Mouse (Mus musculus) frontal cortex, postnatal 25 days (tissue): ENCODE measurements around the gene Susd6.
"Not testable (repeated sequence)": the region's sequence is repeated elsewhere in the genome, so short reads cannot be mapped to it uniquely, and the experiment has no call there.

Experiments used
- DNase-seq, 2 experiments: peaks; one replicate each; pipeline ENCODE4 v3.0.0; 2022; ENCODE audit warnings: low spot score in 2 of 2

Susd6 gene

DNA sequence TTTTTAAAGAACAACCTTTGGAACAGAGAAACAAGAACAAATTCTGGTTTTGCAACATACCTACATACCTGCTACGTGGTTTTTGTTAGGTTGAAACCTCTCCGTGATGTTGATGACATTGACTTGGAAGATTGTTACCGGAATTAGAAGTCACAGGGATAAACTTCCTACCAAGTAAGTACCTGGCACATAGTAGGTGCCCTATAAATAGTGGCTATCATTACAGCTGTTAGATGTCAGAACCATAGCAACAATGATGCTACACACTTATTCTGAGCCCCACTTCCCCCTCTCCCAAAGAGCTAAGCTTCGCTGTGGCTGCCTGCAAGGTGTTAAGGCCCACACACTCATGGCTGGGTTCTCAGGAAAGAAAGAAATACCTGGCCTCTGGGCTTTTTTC lies 4.7 kb upstream of the Susd6 start:
- no peak for DNase-seq

DNA sequence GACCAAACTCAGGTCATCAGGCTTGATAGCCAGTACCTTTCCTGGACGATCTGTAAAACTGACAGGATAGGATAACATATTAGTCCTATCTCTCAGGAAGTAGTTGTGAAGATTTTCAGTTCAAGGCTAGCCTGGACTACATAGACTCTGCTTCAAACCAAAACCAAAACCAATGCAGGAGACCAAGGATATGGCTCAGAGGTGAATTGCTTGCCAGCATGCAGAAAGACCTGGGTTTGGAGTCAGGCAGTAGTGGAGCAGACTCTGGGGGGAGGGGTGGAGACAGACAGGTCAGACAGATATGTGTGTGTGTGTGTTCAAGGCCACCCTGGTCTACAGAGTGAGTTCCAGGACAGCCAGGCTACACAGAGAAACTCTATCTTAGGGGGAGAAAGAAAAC lies 3.7 kb upstream of the Susd6 start:
- DNase-seq: no peak

DNA sequence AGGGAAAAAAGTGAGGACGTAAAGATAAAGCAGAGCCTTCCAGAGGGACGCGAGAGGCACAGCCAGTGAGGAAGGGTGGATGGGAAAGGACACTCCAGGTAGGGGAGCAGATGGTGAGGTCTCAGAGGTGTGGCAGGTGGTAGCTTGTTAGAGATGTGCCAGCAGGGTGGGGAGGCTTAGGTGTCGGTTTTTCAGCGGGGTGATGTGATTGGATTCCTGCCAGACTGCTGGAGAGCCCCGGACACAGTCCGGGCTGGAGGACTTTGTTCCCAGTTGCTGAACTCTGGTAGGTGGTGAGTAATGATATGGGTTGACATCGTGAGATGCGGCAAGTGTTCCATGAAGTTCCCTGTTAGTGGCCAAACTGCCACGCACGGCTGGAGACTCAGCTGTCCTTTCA lies 2.7 kb upstream of the Susd6 start:
- DNase-seq: no peak

DNA sequence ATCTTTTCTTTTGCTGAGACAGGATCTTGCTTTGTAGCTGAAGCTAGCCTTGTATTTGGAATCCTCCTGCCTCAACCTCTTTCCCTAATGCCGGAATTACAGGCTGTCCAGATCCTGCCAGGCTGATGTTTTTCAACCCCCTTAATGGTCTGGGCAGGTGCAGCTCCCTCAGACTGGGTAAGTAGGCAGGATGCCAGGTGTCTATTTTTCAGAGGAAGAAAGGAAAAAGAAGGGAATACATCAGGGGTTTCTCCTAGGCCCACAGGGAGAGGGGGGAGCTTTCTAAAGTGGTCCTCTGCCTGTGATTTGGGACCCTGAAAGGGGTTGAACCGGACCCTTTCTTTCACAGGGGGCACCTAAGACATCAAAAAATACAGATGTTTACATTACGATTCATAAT lies 2.1 kb upstream of the Susd6 start:
- DNase-seq: no peak

DNA sequence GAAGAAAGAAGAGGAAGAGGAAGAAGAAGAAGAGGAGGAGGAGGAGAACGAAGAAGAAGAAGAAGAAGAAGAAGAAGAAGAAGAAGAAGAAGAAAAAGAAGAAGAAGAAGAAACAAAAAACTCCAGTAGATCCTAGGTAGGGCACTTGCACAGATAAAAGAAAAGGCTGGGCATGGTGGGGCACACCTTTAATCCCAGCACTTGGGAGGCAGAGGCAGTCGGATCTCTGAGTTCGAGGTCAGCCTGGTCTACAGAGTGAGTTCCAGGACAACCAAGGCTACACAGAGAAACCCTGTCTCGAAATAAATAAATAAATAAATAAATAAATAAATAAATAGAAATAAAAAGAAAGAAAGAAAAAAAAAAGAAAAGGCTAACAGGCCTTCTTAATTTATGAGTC lies 1.0 kb upstream of the Susd6 start:
- DNase-seq: not testable (repeated sequence)

DNA sequence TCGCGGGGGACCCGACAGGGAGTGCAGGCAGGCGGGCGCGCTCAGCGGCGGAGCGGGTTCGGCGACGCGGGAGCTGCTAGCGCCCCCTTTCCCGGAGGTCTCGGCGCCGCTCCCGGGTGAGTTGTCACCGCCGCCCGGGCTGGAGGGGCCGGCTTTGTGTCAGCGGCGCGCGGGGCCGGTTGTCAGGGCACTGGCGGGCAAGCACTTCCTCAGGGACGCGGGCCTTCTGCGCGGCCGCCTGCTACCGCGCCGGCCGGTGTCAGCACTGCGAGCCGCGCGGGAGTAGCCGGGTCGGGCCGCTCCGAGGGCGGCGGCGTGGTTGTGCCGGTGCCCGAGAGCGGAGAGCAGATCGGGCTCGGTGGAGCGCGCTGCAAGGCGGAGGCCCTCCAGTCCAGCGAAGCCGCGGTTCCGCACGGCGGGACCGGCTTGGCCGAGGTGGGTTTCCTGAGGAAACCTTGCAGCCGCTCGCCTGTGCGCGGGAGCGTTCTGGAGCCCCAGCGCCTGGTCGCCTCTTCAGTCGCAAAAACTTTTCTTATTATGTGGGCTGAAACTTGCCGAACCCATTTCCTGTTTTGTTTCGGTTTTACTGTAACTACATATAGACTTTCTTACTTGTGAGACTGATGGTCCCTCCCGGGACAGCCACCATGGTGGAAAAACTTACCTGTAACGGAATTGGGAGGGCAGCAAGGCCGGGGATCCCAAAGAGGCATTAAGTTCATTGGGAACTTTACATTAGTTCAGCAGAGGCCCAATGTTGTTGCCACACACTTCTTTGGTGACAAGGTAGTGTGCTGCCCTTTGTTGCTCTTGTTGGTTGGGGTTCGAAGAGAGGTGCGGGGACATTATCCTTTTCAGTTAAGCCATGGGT lies 625 bp downstream of the Susd6 start:
- DNase-seq: no peak

DNA sequence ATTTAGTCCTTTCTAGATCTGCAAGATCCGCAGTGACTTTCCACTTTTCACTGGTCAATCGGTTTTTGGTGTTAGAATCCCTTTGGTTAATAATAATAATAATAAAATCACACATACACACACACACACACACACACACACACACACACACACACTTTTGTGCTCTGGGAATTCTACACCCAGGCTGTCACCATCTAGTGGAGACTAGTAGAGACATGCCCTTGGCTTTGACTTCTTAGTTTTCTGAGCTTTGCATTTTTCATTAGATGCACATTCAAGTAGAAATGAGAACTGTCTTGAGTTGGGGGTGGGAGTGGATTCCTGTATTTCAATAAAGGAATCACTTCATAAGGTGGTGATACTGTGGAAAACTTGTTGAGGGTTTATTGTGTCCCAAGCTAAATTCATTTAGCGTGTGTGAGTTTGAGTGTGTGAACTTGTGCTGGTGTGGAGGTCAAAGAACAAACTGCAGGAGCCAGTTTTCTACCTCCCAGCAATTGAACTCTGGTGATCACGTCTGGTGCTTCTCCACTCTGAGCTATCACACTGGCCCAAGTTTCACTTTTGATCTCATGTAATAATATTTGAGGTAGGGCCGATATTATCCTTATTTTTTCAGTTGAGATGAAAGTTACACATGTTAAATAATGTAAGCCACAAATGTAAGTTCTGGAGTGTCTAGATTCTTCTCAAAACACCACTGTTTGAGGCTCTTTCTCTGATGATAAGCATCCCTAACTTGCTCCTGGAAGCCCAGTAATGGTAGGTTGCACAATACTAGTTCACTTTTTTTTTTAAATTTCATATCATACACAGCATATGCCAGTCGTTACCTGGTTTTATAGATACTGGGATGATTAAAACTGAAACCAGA lies 1.5 kb downstream of the Susd6 start:
- no peak for DNase-seq

DNA sequence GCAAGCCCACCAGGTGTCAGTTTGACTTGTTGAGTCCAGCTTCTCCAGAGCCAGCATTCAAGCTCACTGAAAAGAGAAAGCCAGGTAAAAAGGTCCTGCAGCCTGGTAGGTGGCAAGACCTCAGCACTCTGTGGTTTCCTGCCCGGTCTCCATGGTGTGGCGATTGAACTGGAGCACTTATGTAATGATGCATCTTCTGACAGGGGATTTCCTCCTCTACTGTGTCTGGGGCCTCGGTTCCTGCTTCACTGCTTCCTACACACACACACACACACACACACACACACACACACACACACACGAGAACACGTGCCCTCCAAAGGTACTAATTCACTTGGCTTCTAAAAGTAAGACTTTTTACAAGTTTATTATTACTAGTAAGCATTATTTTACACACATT lies 2.6 kb downstream of the Susd6 start:
- no peak for DNase-seq

DNA sequence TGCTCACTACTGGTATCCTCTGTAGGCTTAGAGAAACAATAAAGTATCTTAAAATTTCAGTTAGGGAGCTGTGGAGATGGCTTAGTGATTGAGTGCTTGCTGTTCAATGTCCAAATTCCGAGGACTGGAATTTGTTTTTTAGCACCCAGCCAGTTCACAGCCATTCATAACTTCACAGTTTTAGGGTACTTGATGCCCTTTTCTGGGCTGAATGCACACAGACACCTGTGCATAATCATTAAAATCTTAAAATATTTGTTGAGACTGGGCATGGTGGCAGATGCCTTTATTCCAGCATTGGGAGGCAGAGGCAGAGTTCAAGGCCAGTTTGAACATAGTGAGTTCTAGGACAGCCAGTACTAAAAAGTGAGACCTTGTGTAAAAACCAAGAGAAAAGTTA lies 3.2 kb downstream of the Susd6 start:
- DNase-seq: no peak

DNA sequence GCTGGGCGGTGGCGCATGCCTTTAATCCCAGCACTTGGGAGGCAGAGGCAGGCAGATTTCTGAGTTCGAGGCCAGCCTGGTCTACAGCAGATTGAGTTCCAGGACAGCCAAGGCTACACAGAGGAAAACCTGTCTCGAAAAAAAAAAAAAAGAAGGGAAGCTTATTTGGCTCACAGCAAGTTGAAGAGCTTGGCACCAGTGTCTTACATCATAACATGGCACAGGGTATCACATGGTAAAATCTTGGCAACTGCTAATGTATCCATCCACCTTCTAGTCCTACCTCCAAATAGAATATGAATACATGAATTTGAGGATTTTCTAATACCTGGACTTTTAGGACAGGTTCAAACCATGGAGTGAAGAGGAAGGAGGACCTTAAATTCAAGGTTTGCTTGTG lies 4.2 kb downstream of the Susd6 start:
- no peak for DNase-seq

DNA sequence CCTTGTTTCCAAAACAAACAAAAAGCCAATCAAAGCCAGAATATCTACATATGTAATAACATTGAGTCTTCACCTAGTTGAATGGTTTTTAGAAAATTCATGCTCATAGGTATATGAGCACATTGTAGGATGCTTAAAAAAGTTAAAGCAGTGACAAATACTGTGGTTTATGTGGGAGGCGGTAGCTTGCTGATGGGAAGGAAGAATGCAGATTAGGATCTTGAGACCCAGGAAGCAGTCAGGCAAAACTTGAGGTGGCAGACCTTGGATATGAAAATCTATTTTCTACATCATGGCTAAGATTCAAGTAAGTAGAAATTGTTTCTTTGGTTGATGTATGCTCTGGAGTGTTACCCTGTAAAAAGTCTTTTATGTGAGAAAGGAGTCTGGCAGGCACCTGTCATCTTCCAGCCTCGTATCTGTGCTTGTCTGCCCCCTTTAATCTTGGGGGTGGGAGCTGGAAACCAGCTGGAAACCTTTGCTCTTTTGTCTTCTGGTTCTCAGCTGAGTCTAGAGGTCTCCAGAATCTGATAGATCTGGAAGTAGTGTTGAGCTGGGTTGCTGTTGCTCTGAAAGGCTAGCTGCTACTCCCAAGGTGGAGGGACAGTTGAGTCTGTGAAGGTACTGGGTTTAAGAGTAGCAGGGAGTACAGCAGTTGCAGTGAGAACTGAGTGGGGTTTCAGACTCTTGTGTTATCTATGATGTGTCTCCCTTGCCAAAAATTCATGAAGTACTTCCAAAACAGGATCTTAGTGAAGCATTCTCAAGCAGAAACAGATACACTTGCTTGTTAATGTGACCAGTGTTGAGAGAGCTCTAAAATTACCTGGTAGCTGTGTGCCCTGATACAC lies 4.8 kb downstream of the Susd6 start:
- no peak for DNase-seq

DNA sequence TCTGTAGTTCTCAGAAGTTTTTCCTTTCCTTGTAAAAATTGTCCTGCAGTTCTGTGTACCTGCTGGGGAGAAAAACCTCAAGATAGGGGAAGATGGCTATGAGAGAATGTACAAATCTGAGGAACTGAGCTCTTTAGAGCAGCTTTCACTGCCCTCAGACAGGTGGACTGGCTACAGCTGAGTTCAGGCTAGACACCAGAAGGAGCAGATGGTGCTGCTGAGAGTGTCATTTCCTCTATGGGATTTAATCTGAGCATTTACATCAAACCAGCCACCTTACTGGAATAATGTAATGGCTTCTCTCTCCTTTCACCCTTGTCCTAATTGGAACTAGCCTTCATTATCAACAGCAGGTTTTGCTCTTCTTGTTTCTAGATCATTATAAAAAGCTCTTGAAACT lies 8.0 kb downstream of the Susd6 start:
- no peak for DNase-seq

DNA sequence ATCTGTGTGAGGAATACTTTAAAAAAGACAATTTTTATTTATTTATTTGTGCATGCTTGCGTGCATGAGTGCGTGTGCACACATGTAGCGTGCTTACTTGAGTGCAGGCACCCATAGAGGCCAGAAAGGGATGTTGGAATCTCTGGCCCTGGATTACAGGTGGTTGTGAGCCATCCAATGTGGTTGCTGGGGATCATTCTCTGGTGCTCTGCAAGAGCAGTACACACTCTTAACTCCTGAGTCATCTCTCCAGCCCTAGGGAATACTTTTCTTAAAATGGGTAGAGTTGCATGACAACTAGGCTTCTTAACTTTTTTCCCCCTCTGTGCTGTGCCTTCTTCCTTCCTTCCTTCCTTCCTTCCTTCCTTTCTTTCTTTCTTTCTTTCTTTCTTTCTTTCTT lies 9.8 kb downstream of the Susd6 start:
- DNase-seq: no peak

DNA sequence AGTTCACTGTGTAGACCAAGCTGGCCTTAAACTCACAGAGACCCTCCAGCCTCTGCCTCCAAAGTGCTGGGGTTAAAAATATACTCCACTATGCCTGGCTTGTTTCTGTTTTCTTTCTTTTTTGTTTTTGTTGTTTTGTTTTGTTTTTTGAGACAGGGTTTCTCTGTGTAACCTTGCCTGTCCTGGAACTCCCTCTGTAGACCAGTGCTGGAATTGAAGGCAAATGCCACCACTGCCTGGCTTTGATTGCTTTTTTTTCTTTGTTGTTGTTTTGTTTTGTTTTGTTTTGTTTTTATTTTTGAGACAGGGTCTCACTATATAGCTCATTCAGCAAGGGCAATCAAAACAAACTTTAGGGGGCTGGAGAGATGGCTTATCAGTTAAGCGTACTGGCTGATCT lies 11.1 kb downstream of the Susd6 start:
- DNase-seq: no peak

DNA sequence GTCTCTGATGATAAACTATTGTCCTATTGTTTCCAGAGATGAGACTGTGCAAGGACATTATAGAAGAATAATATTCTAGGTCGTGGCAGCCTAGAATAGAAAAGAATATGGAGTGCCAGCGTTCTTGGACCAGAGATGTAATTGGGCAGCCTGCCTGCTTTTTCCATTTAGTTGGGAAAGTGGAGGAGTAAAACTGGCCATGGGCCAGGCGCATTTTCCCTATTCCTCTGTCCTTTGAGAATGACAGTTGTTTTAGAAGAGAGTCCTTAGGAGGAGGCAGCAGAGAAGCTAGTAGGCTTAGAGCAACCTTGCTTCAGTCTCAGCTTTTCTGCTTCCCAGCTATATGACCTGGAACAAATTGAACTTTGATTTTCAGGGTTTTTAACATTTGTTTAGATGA lies 13.6 kb downstream of the Susd6 start:
- DNase-seq: peak; percentile 61 to 62

DNA sequence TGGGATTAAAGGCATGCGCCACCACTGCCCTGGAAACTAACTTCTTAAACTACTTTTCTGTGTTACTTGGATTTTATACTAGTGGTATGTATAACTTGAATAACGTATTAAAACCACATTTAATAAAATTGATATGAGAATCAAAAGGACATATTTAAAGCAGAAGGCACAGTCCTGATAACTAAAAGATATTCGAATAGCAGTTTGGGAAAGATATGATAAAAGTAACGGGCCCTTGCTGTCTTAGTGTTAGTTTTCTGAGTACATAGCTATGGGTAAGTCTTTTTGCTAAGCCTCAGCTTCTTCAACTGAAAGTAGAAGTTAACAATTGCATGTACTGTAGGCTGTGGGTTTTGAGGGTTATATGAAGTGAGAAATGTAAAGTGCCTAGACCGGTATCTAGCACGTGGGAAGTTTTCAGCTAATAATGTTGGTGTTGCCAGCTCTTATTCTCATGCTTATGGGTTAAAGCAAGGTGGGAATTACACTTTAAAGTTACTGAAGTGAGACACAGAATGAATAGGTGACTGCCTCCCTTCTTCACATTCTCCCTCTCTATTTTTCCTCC lies 14.6 kb downstream of the Susd6 start:
- no peak for DNase-seq

DNA sequence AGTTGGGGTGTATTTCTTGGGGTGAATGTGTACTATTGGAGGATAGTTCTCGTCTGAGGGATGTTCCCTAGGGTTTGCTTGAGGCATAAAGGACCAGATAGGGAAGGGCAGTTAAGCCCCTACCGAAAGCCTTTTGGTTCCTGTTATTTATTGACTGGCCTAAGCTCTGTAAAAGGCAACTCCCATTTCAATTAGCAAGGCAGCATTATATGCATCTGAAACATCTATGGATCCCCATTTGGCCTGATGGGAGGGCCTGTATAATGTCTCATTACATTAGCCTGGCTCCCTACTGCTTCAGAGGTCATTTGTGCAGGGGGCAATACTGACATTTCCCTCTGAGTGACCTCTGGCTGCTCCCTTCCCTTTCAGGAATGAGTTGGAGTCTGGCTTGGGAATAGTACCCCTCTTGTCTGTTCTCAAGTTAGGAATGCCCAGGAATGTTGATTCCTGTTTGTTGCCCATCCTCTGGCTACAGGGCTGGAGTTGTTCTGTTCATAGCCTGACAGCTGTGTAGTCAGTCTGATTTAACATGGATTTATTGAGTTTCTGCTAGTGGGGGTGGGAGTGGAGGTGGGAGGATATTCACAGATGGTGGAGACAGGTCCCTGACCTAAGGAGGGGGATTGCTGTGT lies 17.3 kb downstream of the Susd6 start:
- no peak for DNase-seq

DNA sequence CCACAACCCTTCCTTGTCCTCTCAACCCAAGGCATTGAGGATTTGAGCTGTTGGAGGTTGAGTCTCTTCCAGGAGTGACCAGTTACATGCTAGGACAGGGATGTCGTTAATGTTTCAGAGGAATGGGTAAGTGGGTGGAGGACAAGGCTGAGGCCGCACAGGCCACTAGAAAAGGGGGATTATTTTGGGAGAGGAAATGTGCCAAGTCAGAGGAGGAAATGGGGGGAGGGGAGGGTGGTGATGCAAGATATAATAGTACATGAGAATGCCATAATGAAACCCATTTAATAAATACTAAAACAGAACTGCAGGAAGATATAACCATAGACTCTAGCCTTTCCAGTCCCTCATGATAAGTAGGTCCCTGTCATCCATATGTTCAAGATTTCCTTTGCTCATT lies 19.7 kb downstream of the Susd6 start:
- DNase-seq: no peak

DNA sequence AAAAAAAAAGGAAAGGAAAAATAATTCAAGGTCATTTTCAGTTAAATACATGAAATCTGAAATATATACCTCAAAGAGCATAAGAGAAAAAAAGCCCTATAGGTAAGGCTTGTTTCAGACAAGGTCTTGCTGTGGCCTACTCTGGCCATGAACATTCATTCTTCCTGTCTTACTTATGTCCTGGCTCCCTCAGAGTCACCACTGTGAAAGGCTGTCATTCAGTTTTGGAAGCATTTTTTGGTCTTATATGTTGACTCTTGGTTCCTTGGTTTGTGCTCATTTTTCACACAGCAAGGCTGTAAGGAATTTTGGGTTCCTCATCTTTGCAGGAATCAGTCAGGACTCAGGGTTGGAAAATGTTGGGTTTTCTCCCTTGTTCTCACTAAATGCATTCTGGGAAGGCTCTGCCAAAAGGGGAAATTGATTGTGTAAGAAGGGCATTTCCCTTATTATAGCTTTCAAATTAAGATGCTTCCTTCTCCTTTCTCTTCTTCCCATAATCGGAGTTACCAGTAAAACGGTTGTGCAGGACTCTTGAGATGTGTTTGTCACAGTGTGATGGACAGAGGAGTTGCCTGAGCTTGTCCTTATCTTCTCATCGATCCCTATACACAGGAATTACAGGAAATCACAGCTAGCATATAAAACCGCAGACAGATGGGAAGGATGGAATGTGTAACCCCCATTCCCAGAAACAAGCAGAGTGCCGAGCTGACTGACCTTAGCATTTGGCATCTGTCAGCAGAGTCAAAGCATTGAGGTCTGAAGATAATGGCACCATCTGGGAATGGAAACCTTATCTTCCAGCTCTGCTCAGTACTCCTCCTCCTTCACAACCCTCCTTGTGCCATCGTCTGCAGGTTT lies 21.6 kb downstream of the Susd6 start:
- no peak for DNase-seq

DNA sequence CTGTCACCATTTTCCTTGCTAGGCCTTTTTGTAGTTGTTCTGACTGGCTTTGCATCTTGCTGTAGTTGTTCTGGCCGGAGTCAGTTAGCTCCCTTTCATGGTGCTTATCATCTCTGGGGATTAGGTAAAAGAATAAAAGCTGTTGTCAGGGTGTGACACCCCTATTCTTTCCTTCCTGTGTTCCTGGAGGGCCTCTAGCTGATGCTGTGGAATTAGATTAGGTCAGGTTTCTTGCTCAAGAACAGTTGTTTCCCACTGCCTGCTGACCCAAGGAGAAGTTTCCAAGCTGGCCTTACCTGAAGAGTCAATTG lies 22.2 kb downstream of the Susd6 start:
- no peak for DNase-seq

DNA sequence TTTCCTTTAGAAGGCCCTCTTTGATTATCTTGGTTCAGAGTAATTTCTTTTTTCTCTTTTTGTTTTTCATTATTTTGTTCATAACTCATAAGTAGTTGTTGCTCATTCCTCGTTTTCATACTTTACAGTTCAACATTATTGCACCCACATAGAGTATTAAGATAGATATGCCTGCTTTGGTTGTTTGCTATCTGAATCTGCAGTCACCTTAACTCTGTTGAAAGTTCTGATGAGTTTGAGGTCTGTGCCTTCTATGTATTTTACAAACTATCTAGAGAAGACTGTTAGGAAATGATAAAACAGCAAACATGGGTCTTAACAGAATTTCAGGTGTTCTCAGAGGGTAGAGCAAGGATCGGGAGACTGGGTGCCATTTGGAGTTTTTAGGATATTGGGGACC lies 23.1 kb downstream of the Susd6 start:
- no peak for DNase-seq
